Mouse (Mus musculus) CH12.LX (cell line): ENCODE results near the gene Cbx6. TPM values are rescaled to one million over a fixed set of nuclear protein-coding genes. Genes with fewer than 3 reads are reported as not detected.
A peak's percentile ranks its signal among the peaks of the same experiment; 100 is the strongest.

Experiments used
- DNase-seq: peaks from one replicate; pipeline ENCODE4 v3.0.0-alpha.2; 2013; ENCODE audit errors: extremely low read depth
- H3K27ac ChIP-seq: 2 replicates; pipeline ENCODE4 v1.5.1; 2012; ENCODE audit warnings: low read depth, mild to moderate bottlenecking, control low read depth, moderate library complexity; ENCODE audit not compliant: insufficient read depth
- H3K27me3 ChIP-seq: replicated peaks from 2 replicates; pipeline ENCODE3; 2012; ENCODE audit warnings: inconsistent platforms
- H3K36me3 ChIP-seq, 2 experiments: replicated peaks in 1 of 2; 2 replicates each; pipeline versions ENCODE3 to v1.6.1; 2012; ENCODE audit warnings: inconsistent platforms in 1 of 2, low read length in 1 of 2, mild to moderate bottlenecking in 1 of 2, mixed read lengths in 1 of 2, moderate library complexity in 1 of 2; ENCODE audit not compliant: control insufficient read depth in 1 of 2, insufficient read depth in 1 of 2
- H3K4me1 ChIP-seq, 2 experiments: 2 replicates each; pipeline ENCODE4 v1.6.1; 2012; ENCODE audit warnings: inconsistent platforms in 1 of 2, moderate library complexity in 1 of 2; ENCODE audit not compliant: insufficient read depth in 2 of 2, control insufficient read depth in 1 of 2
- H3K4me2 ChIP-seq: 2 replicates; pipeline ENCODE4 v1.6.1; 2012; ENCODE audit warnings: low read depth, mild to moderate bottlenecking, control low read depth; ENCODE audit not compliant: poor library complexity, insufficient read depth, severe bottlenecking
- H3K4me3 ChIP-seq, 3 experiments: fragments of 150-350 bp in 1 of 3; sonication (generic) in 1 of 3; replicated peaks in 1 of 3; 2 replicates each; pipeline versions ENCODE3 to v1.5.1; 2011 to 2012; ENCODE audit warnings: low read depth in 2 of 3, low read length in 2 of 3, mild to moderate bottlenecking in 2 of 3, moderate library complexity in 2 of 3, control low read depth in 1 of 3, improper control_type of control experiment in 1 of 3, inconsistent platforms in 1 of 3, mixed read lengths in 1 of 3; ENCODE audit not compliant: poor library complexity in 1 of 3
- H3K79me2 ChIP-seq: replicated peaks from 2 replicates; pipeline ENCODE4 v1.6.1; 2012; ENCODE audit warnings: mild to moderate bottlenecking, moderate library complexity; ENCODE audit not compliant: control insufficient read depth, poor library complexity, insufficient read depth, severe bottlenecking; ENCODE audit errors: extremely low read depth
- H3K9ac ChIP-seq: 2 replicates; pipeline ENCODE4 v1.6.1; 2012; ENCODE audit warnings: low read depth, mild to moderate bottlenecking, control low read depth, moderate library complexity; ENCODE audit not compliant: insufficient read depth
- H3K9me3 ChIP-seq: replicated peaks from 2 replicates; pipeline ENCODE3; 2012; ENCODE audit warnings: low read length, inconsistent platforms, mixed read lengths
- BHLHE40 ChIP-seq: IDR thresholded peaks from 2 replicates; pipeline ENCODE4 v1.6.1; 2011; ENCODE audit warnings: mild to moderate bottlenecking, low read depth, low read length, improper control_type of control experiment
- CHD1 ChIP-seq: IDR thresholded peaks from 2 replicates; pipeline ENCODE4 v1.6.1; 2012; ENCODE audit warnings: low read depth, low read length, improper control_type of control experiment, inconsistent platforms
- CTCF ChIP-seq, 2 experiments: IDR thresholded peaks in 1 of 2; conservative IDR thresholded peaks in 1 of 2; 2 replicates each; pipeline ENCODE4 v1.5.1; 2011 to 2012; ENCODE audit warnings: low read depth in 2 of 2, low read length in 2 of 2, improper control_type of control experiment in 1 of 2, inconsistent platforms in 1 of 2, mild to moderate bottlenecking in 1 of 2, moderate library complexity in 1 of 2
- ELF1 ChIP-seq: IDR thresholded peaks from 2 replicates; pipeline ENCODE4 v1.6.1; 2014; ENCODE audit warnings: low read depth, mild to moderate bottlenecking, inconsistent platforms, low read length, improper control_type of control experiment
- EP300 ChIP-seq: IDR thresholded peaks from 2 replicates; pipeline ENCODE4 v1.6.1; 2011; ENCODE audit warnings: low read length, improper control_type of control experiment
- ETS1 ChIP-seq: conservative IDR thresholded peaks from 2 replicates; pipeline ENCODE4 v1.6.1; 2012; ENCODE audit warnings: low read depth, mild to moderate bottlenecking, inconsistent platforms, low read length, improper control_type of control experiment, moderate library complexity
- JUND ChIP-seq: conservative IDR thresholded peaks from 2 replicates; pipeline ENCODE4 v1.6.1; 2011; ENCODE audit warnings: low read depth, low read length, improper control_type of control experiment
- KAT2A ChIP-seq: IDR thresholded peaks from 2 replicates; pipeline ENCODE4 v1.6.1; 2012; ENCODE audit warnings: low read length, improper control_type of control experiment, inconsistent platforms; ENCODE audit not compliant: insufficient replicate concordance
- MAFK ChIP-seq: IDR thresholded peaks from 2 replicates; pipeline ENCODE4 v1.6.1; 2011; ENCODE audit warnings: low read length, improper control_type of control experiment; ENCODE audit not compliant: insufficient replicate concordance
- MAX ChIP-seq: IDR thresholded peaks from 2 replicates; pipeline ENCODE4 v1.6.1; 2011; ENCODE audit warnings: low read length, improper control_type of control experiment
- MAZ ChIP-seq: IDR thresholded peaks from 2 replicates; pipeline ENCODE4 v1.6.1; 2012; ENCODE audit warnings: low read depth, mild to moderate bottlenecking, inconsistent platforms, low read length, improper control_type of control experiment, moderate library complexity
- MEF2A ChIP-seq: IDR thresholded peaks from 2 replicates; pipeline ENCODE4 v1.6.1; 2014; ENCODE audit warnings: low read depth, mild to moderate bottlenecking, inconsistent platforms, low read length, improper control_type of control experiment, borderline replicate concordance
- MXI1 ChIP-seq: IDR thresholded peaks from 2 replicates; pipeline ENCODE4 v1.6.1; 2011; ENCODE audit warnings: mild to moderate bottlenecking, low read depth, low read length, improper control_type of control experiment
- MYC ChIP-seq: IDR thresholded peaks from 2 replicates; pipeline ENCODE4 v1.6.1; 2011; ENCODE audit warnings: low read depth, mild to moderate bottlenecking, improper control_type of control experiment, low read length
- NELFE ChIP-seq: IDR thresholded peaks from 2 replicates; pipeline ENCODE4 v1.6.1; 2011; ENCODE audit warnings: low read depth, low read length, improper control_type of control experiment
- NRF1 ChIP-seq: IDR thresholded peaks from 2 replicates; pipeline ENCODE4 v1.6.1; 2014; ENCODE audit warnings: low read depth, mild to moderate bottlenecking, inconsistent platforms, low read length, improper control_type of control experiment, moderate library complexity
- POLR2A ChIP-seq: IDR thresholded peaks from 2 replicates; pipeline ENCODE4 v1.6.1; 2011; ENCODE audit warnings: low read depth, mild to moderate bottlenecking, improper control_type of control experiment, low read length
- RCOR1 ChIP-seq: conservative IDR thresholded peaks from 2 replicates; pipeline ENCODE4 v1.6.1; 2012; ENCODE audit warnings: low read depth, mild to moderate bottlenecking, inconsistent platforms, low read length, improper control_type of control experiment
- TBP ChIP-seq: conservative IDR thresholded peaks from 2 replicates; pipeline ENCODE4 v1.6.1; 2011; ENCODE audit warnings: low read depth, low read length, improper control_type of control experiment
- TCF12 ChIP-seq: IDR thresholded peaks from 2 replicates; pipeline ENCODE4 v1.6.1; 2014; ENCODE audit warnings: low read depth, mild to moderate bottlenecking, inconsistent platforms, low read length, improper control_type of control experiment
- USF1 ChIP-seq: IDR thresholded peaks from 2 replicates; pipeline ENCODE4 v1.6.1; 2014; ENCODE audit warnings: low read depth, mild to moderate bottlenecking, inconsistent platforms, low read length, improper control_type of control experiment
- USF2 ChIP-seq: conservative IDR thresholded peaks from 2 replicates; pipeline ENCODE4 v1.6.1; 2011; ENCODE audit warnings: low read depth, low read length, improper control_type of control experiment
- ZKSCAN1 ChIP-seq: IDR thresholded peaks from 2 replicates; pipeline ENCODE4 v1.6.1; 2012; ENCODE audit warnings: low read depth, inconsistent platforms, low read length, improper control_type of control experiment, borderline replicate concordance
- ZMIZ1 ChIP-seq: IDR thresholded peaks from 2 replicates; pipeline ENCODE4 v1.6.1; 2012; ENCODE audit warnings: low read depth, mild to moderate bottlenecking, inconsistent platforms, low read length, improper control_type of control experiment
- dilution Hi-C: fragments of 300-500 bp; cut with MboI; formaldehyde crosslinking; loops from 2 replicates; pipeline ENCODE4 v1.14.3; 2020; ENCODE audit warnings: low sequenced_read_pairs; ENCODE audit not compliant: extremely low pct_unique_long_range_greater_than_20kb, extremely low pct_ligation_motif_present
- in situ Hi-C: fragments of 300-500 bp; cut with MboI; formaldehyde crosslinking; loops from 3 replicates; pipeline ENCODE4 v1.14.3; 2019; ENCODE audit warnings: low sequenced_read_pairs, low pct_ligation_motif_present, low pct_unique_long_range_greater_than_20kb, mixed read lengths
- polyA plus RNA-seq: library from polyadenylated mRNA; unstranded; fragments of >175 nt; gene quantifications from 2 replicates; pipeline ENCODE4 v1.2.1, GENCODE M21; 2012; ENCODE audit warnings: low read depth; ENCODE audit not compliant: insufficient read length
- total RNA-seq, 2 experiments: library from RNA; depleted of rRNA; stranded (reverse); fragments of 300-350 nt in 1 of 2; fragments of >200 nt in 1 of 2; gene quantifications; 2 replicates each; pipeline ENCODE4 v1.2.3; 2012 to 2014

The Cbx6 gene
- total RNA-seq (2012; rRNA removed) (29.9 and 30.0 TPM in 2 replicates), total RNA-seq (2014; rRNA removed) (10.0 and 11.1 TPM in 2 replicates), polyA plus RNA-seq (38.1 and 40.7 TPM in 2 replicates)

- dilution Hi-C loops: no loop called here
- H3K9ac ChIP-seq: peak within 1 kb of the TSS; percentile 81
- TF ChIP-seq EP300: no peak
- TF ChIP-seq CHD1: no peak
- 0 out of 2 replicates have a peak, but pooled peaks have one; percentile 23 for TF ChIP-seq TBP
- TF ChIP-seq USF1: peak; percentile 95
- peak; percentile 39 for TF ChIP-seq ELF1
- no peak for TF ChIP-seq JUND
- TF ChIP-seq KAT2A: no peak
- TF ChIP-seq TCF12: peak; percentile 58; the same call in 1 of the 2 replicates
- TF ChIP-seq RCOR1: no peak
- no peak for TF ChIP-seq ETS1
- TF ChIP-seq USF2: peak; percentile 77
- TF ChIP-seq MXI1: peak; percentile 72; the same call in 1 of the 2 replicates
- no peak for TF ChIP-seq ZMIZ1
- TF ChIP-seq MYC: no peak
- no peak for TF ChIP-seq MEF2A
- TF ChIP-seq ZKSCAN1: no peak
- TF ChIP-seq MAX: peak; percentile 79
- peak; percentile 85 for TF ChIP-seq BHLHE40
- peak; percentile 87 for TF ChIP-seq MAZ
- TF ChIP-seq CTCF (conservative IDR thresholded peaks at IDR 0.05 in 1 of 2, IDR thresholded peaks at IDR 0.05 in 1 of 2; ENCODE audit: low read depth in 2 of 2, low read length in 2 of 2): no peak
- TF ChIP-seq POLR2A: peak; percentile 84
- TF ChIP-seq MAFK: no peak
- TF ChIP-seq NRF1: peak; percentile 92
- TF ChIP-seq NELFE: peak; percentile 60
- TF ChIP-seq, all 38 proteins: peak for 12
- peaks cover 7 to 30% of the 10 kb centered on the region in 2 experiments for H3K36me3 ChIP-seq
- peaks cover 24% of the 10 kb centered on the region for H3K27me3 ChIP-seq
- DNase-seq: peak; percentile 86
- H3K9me3 ChIP-seq: no peaks in the 10 kb centered on the region
- peak within 1 kb of the TSS; percentile 74 to 87 (median 84) for H3K4me3 ChIP-seq
- peak within 1 kb of the TSS; percentile 37; the same call in 1 of the 2 replicates for H3K27ac ChIP-seq
- in situ Hi-C loops: loop anchor here (5.0 to 10.0 kb wide), 2 partner anchors 50 to 78 kb away; no protein-coding TSS in a partner anchor
- H3K4me1 ChIP-seq: peaks cover 3 to 32% of the 10 kb centered on the region in 2 experiments; a peak in 2 of 4 replicates
- peak within 1 kb of the TSS; percentile 92 for H3K4me2 ChIP-seq
- peaks cover 11% of the 10 kb centered on the region for H3K79me2 ChIP-seq
Measured at GRCm38 (mm10) chr15:79834130-79834880, at the start of gene Cbx6, which contains the start of gene Npcd. Gene Cbx6 (minus strand): TSS chr15:79834688. Gene Npcd (minus strand): TSS chr15:79834237.
